Mouse (Mus musculus): ENCODE data around the gene Neurl1a. TPM values are rescaled to one million over a fixed set of nuclear protein-coding genes. Genes with fewer than 3 reads are reported as not detected.

The Neurl1a gene
- polyA plus RNA-seq, 1 experiment from 2014 or later, result 4.6 TPM

DNA sequence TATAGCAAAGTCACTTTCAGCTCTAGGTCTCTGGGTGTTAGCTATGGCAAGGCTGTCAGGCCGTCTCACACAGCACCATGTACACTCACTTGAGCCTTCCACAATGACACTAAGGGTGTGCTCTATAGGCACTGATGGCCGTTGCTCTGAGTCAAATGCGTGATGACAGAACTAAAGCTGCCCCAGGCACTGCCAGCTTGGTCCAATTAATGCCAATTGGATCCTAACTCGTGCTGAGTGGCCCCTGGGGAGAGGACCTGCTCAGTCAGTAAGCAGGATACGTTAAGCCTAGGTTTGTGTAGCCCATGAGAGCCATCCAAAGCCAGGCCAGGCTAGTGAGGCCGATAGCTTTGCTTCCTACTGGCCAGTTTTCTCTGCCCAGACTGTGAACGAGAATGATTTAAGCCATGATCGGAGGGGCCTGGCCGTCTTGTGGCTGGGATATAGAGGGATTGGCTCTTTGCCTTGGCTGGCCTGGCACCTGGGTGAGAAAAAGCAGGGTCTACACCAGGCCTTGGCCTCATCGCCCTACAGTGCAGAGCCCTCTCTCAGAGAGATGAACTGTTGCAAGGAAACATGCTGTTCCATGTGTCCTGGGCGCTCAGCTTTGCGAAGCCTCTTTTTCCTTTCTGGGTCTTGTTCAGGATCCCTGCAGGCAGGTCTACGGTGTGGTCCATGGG is 20.2 kb downstream of the Neurl1a start:
- H3K9ac ChIP-seq, result no peak overlapping the region
- no peaks in the 10 kb centered on the region for H3K9me3 ChIP-seq
- H3K36me3 ChIP-seq (replicated peaks), result no peaks in the 10 kb centered on the region
- WGBS, result 86% methylated on average over 13 of the region's 13 CpGs
- ATAC-seq (ENCODE audit: low FRiP score), result no peak
- peaks cover 5% of the 10 kb centered on the region; the same call in 1 of the 2 replicates for H3K27me3 ChIP-seq
- peaks cover 11% of the 10 kb centered on the region; the same call in 1 of the 2 replicates for H3K4me1 ChIP-seq
- no peak overlapping the region for H3K4me2 ChIP-seq
- no peak overlapping the region for H3K4me3 ChIP-seq (replicated peaks)
- no peak overlapping the region for H3K27ac ChIP-seq

DNA sequence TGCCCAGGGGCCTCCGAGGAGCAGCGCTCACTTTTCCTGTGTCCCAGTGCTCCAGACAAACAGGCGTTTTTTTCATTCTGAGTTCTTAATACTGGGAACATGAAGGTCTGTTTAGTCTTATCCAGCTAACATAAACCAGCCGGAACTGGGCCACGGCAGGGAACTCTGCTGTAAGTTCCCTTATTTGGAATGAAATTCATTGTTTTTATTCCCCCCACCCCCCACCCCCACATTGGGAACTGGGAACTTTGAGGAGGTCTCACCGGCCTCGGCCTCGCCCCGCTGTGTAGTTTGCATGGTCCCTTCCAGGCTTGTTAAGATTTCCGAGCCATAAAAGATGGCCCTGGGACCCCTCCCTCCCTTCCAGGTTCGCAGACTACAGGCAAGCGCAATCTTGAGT is 23.4 kb downstream of the Neurl1a start:
- WGBS, result 63% methylated on average over 12 of the region's 12 CpGs

DNA sequence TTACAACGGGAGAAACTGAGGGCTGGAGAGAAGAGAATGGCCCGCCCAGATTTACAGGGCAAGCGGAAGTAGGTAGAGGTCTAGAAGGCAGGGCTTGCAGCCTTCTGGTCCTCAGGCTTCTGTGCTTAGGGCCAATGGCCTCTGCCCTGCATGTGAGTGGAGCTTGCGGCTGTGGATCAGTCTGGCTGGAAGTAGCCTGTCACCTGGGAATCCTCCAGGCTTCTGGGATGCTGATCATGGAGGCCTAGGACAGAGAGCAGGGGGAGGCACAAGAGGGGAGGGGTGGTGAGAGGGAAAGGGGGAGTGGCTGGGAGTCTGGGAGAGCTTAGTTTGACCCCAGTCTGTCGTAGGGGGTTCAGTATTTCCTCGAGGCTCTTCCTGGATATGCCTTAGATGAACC is 23.8 kb downstream of the Neurl1a start:
- Histone ChIP-seq H3K4me1 (peaks cover 11% of the 10 kb centered on the region; the same call in 1 of the 2 replicates), H3K9me3 (no peaks in the 10 kb centered on the region), H3K9ac (no peak overlapping the region), H3K36me3 (replicated peaks) (no peaks in the 10 kb centered on the region), H3K27me3 (peaks cover 5% of the 10 kb centered on the region; the same call in 1 of the 2 replicates), H3K4me2 (no peak overlapping the region), H3K27ac (no peak overlapping the region), H3K4me3 (replicated peaks) (no peak overlapping the region)
- 75% methylated on average over 6 of the region's 6 CpGs for WGBS
- ATAC-seq (ENCODE audit: low FRiP score), result no peak

More for the DNA sequence above, 23.4 kb downstream of the Neurl1a start:
- no peak overlapping the region for H3K4me3 ChIP-seq (replicated peaks)
- H3K27ac ChIP-seq, result no peak overlapping the region
- H3K9me3 ChIP-seq, result no peaks in the 10 kb centered on the region
- no peak overlapping the region for H3K9ac ChIP-seq
- no peaks in the 10 kb centered on the region for H3K36me3 ChIP-seq (replicated peaks)
- no peak overlapping the region for H3K4me2 ChIP-seq
- no peak for ATAC-seq (ENCODE audit: low FRiP score)
- H3K27me3 ChIP-seq, result peaks cover 5% of the 10 kb centered on the region; the same call in 1 of the 2 replicates
- H3K4me1 ChIP-seq, result peaks cover 11% of the 10 kb centered on the region; the same call in 1 of the 2 replicates

DNA sequence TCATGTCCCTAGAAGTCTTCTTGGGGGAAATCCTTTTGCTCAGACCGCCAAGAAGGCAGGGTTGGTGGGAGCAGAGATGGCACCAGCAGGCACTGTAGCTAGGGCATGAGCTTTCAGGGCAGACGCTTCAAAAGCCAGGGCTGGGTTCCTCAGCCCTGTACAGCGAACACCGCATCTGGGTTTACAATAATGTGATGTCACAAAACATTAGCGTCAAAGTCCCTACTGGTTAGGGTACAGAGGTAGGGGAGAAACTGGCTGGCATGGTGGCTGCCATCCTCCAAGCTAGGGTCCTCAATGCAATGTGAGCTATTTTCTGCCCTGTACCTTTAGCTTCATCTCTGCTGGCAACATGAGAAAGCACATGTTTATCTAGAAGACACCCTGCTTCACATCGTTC is 24.4 kb downstream of the Neurl1a start:
- H3K9ac ChIP-seq, result no peak overlapping the region
- H3K9me3 ChIP-seq, result no peaks in the 10 kb centered on the region
- H3K4me3 ChIP-seq (replicated peaks), result no peak overlapping the region
- WGBS, result 96% methylated on average over 6 of the region's 6 CpGs
- peaks cover 11% of the 10 kb centered on the region; the same call in 1 of the 2 replicates for H3K4me1 ChIP-seq
- ATAC-seq (ENCODE audit: low FRiP score), result no peak
- no peak overlapping the region for H3K4me2 ChIP-seq
- peaks cover 5% of the 10 kb centered on the region; the same call in 1 of the 2 replicates for H3K27me3 ChIP-seq
- no peaks in the 10 kb centered on the region for H3K36me3 ChIP-seq (replicated peaks)
- no peak overlapping the region for H3K27ac ChIP-seq

DNA sequence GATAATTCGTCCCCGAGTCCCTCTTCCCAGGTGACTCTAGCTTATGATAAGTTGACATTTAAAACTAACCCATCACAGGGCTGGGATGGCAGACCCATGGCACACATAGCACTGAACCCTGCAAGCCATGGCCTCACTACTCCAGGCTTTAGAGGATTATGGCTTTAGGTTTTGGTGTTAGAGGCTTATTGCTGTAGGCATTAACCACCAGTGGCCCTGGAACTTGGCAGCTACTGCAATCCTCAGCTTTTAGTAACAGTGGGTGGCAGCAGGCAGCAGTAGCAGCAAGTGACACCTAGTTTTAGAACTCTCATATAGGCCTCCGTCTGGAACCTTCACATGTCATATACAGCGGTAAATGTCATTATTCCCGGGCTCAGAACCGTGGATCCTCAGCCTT is 26.0 kb downstream of the Neurl1a start:
- Histone ChIP-seq H3K4me2 (no peak overlapping the region), H3K4me3 (replicated peaks) (no peak overlapping the region), H3K9ac (no peak overlapping the region), H3K36me3 (replicated peaks) (no peaks in the 10 kb centered on the region), H3K4me1 (peaks cover 9% of the 10 kb centered on the region; the same call in 1 of the 2 replicates), H3K27ac (no peak overlapping the region), H3K27me3 (peaks cover 5% of the 10 kb centered on the region; the same call in 1 of the 2 replicates), H3K9me3 (no peaks in the 10 kb centered on the region)
- WGBS, result 88% methylated on average over 6 of the region's 6 CpGs
- no peak for ATAC-seq (ENCODE audit: low FRiP score)

GRCm38 (mm10) chr19:47206126-47206525 is 27.5 kb downstream of the Neurl1a start:
- H3K4me2 ChIP-seq, result no peak overlapping the region
- H3K27ac ChIP-seq, result no peak overlapping the region
- 88% methylated on average over 1 of the region's 1 CpGs for WGBS
- peaks cover 9% of the 10 kb centered on the region; the same call in 1 of the 2 replicates for H3K4me1 ChIP-seq
- H3K9me3 ChIP-seq, result no peaks in the 10 kb centered on the region
- peaks cover 3% of the 10 kb centered on the region for H3K27me3 ChIP-seq
- H3K4me3 ChIP-seq (replicated peaks), result no peak overlapping the region
- no peak for ATAC-seq (ENCODE audit: low FRiP score)
- no peak overlapping the region for H3K9ac ChIP-seq
- no peaks in the 10 kb centered on the region for H3K36me3 ChIP-seq (replicated peaks)

DNA sequence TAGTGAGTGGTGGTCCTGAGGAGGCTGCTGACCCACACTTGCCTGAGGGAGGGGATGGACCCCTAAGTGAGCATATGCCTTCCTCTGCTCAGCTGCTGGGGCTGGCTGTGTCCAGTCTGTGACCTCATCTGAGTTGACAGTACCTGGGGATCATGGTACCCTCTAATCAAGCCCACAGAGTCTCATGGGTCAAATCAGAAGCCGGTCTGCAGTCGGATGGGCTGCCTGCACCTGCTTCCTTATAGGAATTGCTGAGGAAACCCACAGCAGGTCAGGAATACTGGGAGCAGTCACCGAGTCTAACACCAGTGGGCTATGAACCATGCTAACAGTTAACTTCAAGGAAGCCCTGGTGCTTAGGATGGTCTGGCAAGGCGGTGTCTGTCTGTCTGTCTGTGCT is 31.8 kb downstream of the Neurl1a start:
- no peak overlapping the region for H3K9ac ChIP-seq
- H3K4me1 ChIP-seq, result peaks cover 10% of the 10 kb centered on the region
- no peaks in the 10 kb centered on the region for H3K9me3 ChIP-seq
- no peak overlapping the region for H3K4me3 ChIP-seq (replicated peaks)
- no peaks in the 10 kb centered on the region; the same call in 1 of the 2 replicates for H3K27me3 ChIP-seq
- WGBS, result 97% methylated on average over 4 of the region's 4 CpGs
- H3K36me3 ChIP-seq (replicated peaks), result no peaks in the 10 kb centered on the region
- H3K4me2 ChIP-seq, result no peak overlapping the region
- H3K27ac ChIP-seq, result no peak overlapping the region
- no peak for ATAC-seq (ENCODE audit: low FRiP score)

- ATAC-seq (ENCODE audit: low FRiP score), result peak; percentile 41; the same call in 1 of the 2 replicates
- peak overlapping the region; percentile 75 for H3K27ac ChIP-seq
Measured at GRCm38 (mm10) chr19:47211609-47212312, 33.1 kb downstream of the Neurl1a start.

GRCm38 (mm10) chr19:47212401-47212800 is 33.8 kb downstream of the Neurl1a start:
- H3K9ac ChIP-seq, result no peak overlapping the region
- no peak overlapping the region for H3K4me2 ChIP-seq
- no peak for ATAC-seq (ENCODE audit: low FRiP score)
- H3K27me3 ChIP-seq, result no peaks in the 10 kb centered on the region; the same call in 1 of the 2 replicates
- no peaks in the 10 kb centered on the region for H3K36me3 ChIP-seq (replicated peaks)
- WGBS, result 84% methylated on average over 7 of the region's 7 CpGs
- H3K9me3 ChIP-seq, result no peaks in the 10 kb centered on the region
- peak overlapping the region; percentile 75; the same call in 1 of the 2 replicates for H3K27ac ChIP-seq
- peaks cover 10% of the 10 kb centered on the region for H3K4me1 ChIP-seq
- no peak overlapping the region for H3K4me3 ChIP-seq (replicated peaks)

More at GRCm38 (mm10) chr19:47211609-47212312, 33.1 kb downstream of the Neurl1a start:
- H3K4me3 ChIP-seq (replicated peaks), result no peak overlapping the region
- 74% methylated on average over 10 of the region's 10 CpGs for WGBS
- H3K4me1 ChIP-seq, result peaks cover 10% of the 10 kb centered on the region
- no peaks in the 10 kb centered on the region for H3K9me3 ChIP-seq
- H3K27me3 ChIP-seq, result no peaks in the 10 kb centered on the region; the same call in 1 of the 2 replicates
- H3K4me2 ChIP-seq, result no peak overlapping the region
- H3K9ac ChIP-seq, result no peak overlapping the region
- H3K36me3 ChIP-seq (replicated peaks), result no peaks in the 10 kb centered on the region

DNA sequence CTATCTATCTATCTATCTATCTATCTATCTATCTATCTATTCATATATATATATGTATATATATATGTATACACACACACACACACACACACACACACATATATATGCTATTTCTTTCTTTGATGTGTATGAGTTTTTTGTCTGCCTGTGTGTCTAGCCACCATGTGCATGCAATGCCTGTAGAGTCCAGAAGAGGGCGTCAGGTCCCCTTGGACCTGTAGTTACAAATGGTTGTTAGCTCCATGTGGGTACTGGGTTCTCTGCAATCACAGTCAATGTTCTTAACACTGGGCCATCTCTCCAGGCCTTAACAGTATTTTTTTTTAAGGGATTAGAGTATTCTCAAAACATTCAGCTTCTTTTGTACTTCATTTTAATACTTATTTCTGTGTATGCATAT is 34.9 kb downstream of the Neurl1a start:
- WGBS, result 76% methylated on average over 1 of the region's 1 CpGs
- no peaks in the 10 kb centered on the region for H3K36me3 ChIP-seq (replicated peaks)
- no peak overlapping the region for H3K4me3 ChIP-seq (replicated peaks)
- no peak for ATAC-seq (ENCODE audit: low FRiP score)
- peaks cover 10% of the 10 kb centered on the region for H3K4me1 ChIP-seq
- H3K4me2 ChIP-seq, result no peak overlapping the region
- no peaks in the 10 kb centered on the region for H3K9me3 ChIP-seq
- H3K27ac ChIP-seq, result no peak overlapping the region
- H3K9ac ChIP-seq, result no peak overlapping the region
- no peaks in the 10 kb centered on the region; the same call in 1 of the 2 replicates for H3K27me3 ChIP-seq

DNA sequence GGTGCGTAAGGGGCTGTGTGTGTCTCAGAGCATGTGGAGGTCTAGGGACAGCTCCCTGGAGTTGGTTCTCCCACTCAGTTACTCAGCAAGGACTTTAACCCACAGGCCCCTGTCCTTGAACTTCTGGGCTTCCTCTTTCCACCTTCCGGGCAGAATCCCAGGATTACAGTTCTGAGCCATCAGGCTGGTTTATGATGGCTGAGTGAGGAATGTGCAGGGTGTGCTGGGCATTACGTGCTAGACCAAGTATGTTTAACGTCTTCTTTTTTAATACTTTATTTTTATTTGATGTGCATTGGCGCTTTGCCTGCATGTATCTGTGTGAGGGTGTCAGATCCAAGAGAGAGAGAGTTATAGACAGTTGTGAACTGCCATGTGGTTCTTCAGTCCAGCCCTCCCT is 38.1 kb downstream of the Neurl1a start:
- H3K9ac ChIP-seq, result no peak overlapping the region
- no peak for ATAC-seq (ENCODE audit: low FRiP score)
- H3K27me3 ChIP-seq, result no peaks in the 10 kb centered on the region
- WGBS, result 89% methylated on average over 5 of the region's 5 CpGs
- H3K4me2 ChIP-seq, result no peak overlapping the region
- no peaks in the 10 kb centered on the region for H3K36me3 ChIP-seq (replicated peaks)
- H3K27ac ChIP-seq, result no peak overlapping the region
- H3K4me3 ChIP-seq (replicated peaks), result no peak overlapping the region
- H3K4me1 ChIP-seq, result peaks cover 14% of the 10 kb centered on the region
- H3K9me3 ChIP-seq, result no peaks in the 10 kb centered on the region

DNA sequence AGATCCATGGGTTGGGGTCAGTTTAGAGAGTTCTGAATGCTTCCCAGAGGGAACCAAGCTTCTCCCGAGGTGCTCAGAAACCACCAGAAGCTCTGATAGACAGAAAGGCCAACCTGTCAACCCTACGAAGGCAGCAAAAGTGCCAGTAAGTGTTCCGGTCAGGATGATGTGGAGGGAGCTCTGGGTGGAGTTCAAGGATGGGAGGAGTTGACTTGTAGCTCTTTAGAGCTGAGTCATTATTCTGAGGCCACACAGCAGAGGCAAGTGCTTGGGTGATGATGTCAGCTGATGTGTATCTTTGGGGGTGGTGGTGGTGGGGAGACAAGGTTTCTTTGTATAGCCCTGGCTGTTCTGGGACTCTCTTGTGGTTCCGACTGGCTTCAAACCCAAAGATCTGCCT is 41.0 kb downstream of the Neurl1a start:
- 89% methylated on average over 4 of the region's 4 CpGs for WGBS
- Histone ChIP-seq H3K4me2 (no peak overlapping the region), H3K27me3 (no peaks in the 10 kb centered on the region; the same call in 1 of the 2 replicates), H3K9me3 (no peaks in the 10 kb centered on the region), H3K27ac (no peak overlapping the region), H3K4me3 (replicated peaks) (no peak overlapping the region), H3K36me3 (replicated peaks) (no peaks in the 10 kb centered on the region), H3K4me1 (peaks cover 10% of the 10 kb centered on the region; the same call in 1 of the 2 replicates), H3K9ac (no peak overlapping the region)
- no peak for ATAC-seq (ENCODE audit: low FRiP score)
